Mouse (Mus musculus): ENCODE data around the gene Jmjd1c.

GRCm38 (mm10) chr10:67079030-67079429 is 16.9 kb upstream of the Jmjd1c start:
- no peak for TF ChIP-seq CHD2 (IDR thresholded peaks at IDR 0.05; ENCODE audit: low read depth, low read length)
- no peak for TF ChIP-seq ZNF384 (IDR thresholded peaks at IDR 0.05; ENCODE audit: low read depth, low read length)
- TF ChIP-seq MAFK (IDR thresholded peaks at IDR 0.05; ENCODE audit: insufficient read depth, low read depth, low read length) = no peak
- TF ChIP-seq ZC3H11A (IDR thresholded peaks at IDR 0.05; ENCODE audit: borderline replicate concordance, low read depth, low read length) = no peak
- no peak for TF ChIP-seq HCFC1 (IDR thresholded peaks at IDR 0.05; ENCODE audit: borderline replicate concordance, insufficient read depth, low read length)
